Mouse (Mus musculus): ENCODE data around the gene P2ry6.

GRCm38 (mm10) chr7:100922907-100923306 is 51.5 kb downstream of the P2ry6 start:
- TF ChIP-seq FLI1 (IDR thresholded peaks at IDR 0.05; ENCODE audit: low read length) = no peak
- no peak for TF ChIP-seq GATA1 (IDR thresholded peaks at IDR 0.05; ENCODE audit: borderline replicate concordance, low read length)

All from megakaryocyte, embryonic 14.5 days (primary cell).